Mouse (Mus musculus) 3T3-L1 (cell line): Measurements from ENCODE around the gene Wdr81.
A peak's percentile ranks its signal among the peaks of the same experiment; 100 is the strongest.

Experiments
- DNase-seq: peaks from one replicate; pipeline ENCODE4 v3.0.0-alpha.2; 2015; ENCODE audit warnings: low read depth, low spot score

Wdr81 gene

DNA sequence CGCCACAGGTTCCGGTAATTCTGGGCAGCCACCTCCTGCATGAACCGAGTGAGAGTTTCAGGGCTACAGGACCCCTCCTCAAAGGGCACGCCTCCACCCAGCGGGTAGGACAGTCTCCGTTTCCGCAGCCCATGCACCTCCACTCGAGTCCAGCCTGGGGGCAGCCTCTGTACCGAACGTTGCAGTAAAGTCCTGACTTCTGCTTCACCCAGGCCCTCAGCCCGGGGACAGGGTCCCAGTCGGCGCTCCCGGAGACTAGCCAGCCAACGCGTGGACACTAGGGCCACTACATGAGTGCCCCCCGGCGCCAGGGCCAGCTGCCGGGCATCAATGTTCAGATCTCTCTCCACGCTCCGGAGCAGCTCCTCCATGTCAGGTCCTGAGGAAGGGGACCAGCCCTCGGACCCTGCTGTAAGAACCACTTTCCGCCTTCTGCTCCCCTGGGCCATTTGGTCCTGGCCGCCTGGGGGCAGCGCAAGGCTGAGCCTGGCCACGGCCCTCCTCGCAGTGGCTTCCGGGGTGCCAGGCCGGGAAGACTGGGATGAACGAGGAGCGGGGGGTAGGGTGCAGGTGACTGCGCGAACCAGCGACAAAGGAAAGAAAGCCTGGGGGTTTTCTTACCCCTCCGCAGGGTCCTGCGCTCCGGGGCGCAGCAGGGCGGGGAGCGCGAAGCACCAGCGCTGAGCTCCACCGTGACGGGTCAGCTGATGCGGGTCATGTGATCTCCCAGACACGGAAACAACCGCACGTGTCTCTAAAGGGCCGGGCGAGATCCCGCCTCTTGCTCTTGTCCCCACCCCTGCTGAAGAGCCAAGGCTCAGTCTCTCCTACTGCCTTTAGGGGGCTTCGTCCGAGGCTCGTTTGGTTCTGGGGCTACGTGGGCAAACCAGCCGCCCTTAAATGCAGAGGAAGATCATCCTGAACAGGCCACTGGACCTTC, at the start of gene Wdr81:
Gene Wdr81 (minus strand): TSS at position 727 of the 940 bp plus-strand sequence.
- peak; percentile 90 for DNase-seq

DNA sequence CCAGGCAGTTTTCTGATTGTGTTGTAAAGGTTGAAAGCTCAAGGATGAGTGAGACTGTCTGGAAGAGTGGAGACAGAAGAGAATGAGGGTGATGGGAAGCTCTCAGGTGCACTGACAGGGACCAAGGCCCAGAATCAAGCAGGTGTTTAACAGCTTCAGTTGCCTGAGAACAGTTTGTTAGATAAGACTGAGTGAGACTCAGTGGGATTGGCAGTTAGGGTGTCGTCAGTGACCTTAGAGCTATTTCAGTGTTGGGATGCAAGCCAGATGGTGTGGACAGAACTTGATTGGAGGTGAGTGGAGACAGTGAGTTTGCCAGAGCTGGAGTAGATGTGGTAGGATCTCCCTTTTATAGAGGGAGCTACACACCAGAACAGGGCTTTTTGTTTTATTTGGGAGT, 43.6 kb upstream of the Wdr81 start:
- no peak for DNase-seq

DNA sequence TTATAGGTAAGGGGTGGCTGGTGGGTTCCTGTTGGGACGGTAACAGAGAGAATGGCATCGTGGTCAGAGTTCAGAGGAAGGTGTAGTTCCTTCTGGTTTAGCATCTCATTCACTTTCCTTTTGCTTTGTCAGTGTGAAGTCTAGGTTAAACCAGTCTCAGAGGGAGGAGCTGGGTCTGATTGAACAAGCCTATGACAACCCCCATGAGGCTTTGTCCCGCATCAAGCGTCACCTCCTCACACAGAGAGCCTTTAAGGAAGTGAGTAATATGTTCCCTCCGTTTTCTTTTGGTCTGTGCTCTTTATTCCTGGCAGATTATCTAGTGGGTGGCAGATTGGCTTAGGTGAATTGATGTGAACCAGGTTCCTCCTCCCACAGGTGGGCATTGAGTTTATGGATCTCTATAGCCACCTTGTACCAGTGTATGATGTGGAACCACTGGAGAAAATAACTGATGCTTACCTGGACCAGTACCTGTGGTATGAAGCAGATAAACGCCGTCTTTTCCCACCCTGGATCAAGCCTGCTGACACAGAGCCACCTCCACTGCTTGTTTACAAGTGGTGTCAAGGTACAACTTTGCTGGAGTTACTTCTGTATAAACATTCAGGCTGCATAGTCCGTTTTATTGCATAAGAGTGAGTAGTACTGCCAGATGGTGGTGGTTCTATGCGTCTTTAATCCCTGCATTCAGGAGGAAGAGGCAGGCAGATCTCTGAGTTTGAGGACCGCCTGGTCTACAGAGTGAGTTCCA, 40.0 kb upstream of the Wdr81 start:
- DNase-seq: no peak

GRCm38 (mm10) chr11:75487496-75487895, 33.0 kb upstream of the Wdr81 start:
- DNase-seq: peak; percentile 32

DNA sequence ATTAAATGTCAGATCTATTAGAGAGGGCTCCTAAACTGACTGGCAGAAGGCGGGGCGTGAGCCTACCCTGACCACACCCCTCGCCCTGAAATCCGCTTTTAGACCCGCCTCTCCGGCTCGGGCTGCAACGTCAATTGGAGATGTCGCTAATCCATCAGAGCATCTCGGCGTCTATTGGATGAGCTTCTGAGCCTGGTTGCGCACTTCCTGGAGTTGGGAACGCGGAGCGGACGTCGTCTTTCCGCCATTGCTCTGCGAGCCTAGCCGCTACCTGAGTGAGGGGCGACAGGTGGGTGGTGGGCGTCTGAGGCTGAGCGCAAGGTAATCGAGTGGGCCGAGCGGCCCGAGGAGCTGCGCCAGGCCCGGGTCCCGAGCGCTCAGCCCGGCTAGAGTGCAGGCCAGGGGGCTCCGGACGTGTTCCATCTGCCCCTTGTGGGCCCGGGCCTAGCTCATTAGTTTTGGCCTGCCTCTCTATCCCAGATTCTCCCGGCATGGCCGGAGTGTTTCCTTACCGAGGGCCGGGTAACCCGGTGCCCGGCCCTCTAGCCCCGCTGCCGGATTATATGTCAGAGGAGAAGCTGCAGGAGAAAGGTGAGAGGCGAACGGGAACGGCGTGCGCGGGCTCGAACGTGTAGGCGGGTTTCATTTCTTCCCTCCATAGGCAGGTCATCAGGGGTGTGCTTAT, 32.2 kb upstream of the Wdr81 start, which contains the start of gene Prpf8:
Gene Prpf8 (plus strand): TSS at position 216 of the 685 bp plus-strand sequence.
- DNase-seq: peak; percentile 97

DNA sequence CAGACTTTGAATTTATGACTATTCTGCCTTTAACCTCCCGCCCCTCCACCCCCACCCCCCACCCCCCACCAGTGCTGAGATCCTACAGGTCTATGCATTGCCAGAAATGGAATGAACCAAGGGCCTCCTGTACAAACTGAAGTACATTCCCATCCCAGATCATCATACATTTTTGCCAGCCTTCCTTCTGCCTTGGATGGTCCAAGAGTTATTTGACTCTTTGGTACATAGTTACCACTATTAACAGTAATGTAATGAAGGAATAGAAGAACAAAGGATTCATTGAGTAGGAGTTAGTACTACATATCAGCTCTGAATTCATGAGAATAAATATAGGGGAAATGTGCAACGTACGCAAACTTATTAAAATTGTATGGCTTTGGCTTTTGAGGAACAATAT, 31.7 kb upstream of the Wdr81 start:
- no peak for DNase-seq

DNA sequence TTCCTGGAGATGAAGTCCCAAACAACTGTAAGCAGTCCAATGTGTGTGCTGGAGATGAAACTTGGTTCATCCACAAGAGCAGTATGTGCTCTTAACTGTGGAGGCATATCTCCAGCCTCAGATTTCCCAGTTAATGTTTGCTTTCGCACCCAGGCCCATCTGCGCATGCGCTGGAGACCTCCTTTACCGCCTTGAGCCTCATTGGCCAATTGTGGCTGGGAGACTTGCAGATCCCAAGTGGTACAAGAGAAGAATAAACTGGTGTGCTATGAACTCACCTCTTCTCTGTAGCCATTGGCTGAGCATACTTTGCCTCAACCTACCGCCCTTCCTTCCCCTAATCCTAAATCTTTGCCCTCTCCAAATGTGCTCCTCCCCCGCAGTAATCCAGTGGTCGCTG, 18.9 kb upstream of the Wdr81 start:
- DNase-seq: no peak

GRCm38 (mm10) chr11:75472469-75473081, 18.1 kb upstream of the Wdr81 start:
- DNase-seq: no peak

DNA sequence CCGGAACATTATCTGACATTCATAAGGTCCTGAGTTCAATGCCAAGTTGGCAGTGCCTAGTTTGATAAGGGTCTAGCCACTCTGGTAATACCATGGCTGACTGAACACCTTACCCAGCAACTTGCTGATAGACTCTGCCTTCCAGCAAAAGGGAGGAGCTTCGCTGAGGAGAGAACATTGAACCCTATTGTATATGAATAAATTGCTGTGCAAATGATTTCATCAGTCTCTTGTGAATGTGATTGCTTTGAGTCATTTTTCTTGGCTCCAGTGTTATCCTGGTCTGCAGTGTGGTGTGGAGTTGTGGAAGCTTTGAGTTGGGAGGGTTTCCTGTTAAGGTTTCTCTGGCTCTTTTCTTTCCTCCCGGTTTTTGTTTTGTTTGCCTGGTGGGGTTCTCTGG, 16.2 kb upstream of the Wdr81 start:
- DNase-seq: peak; percentile 83

GRCm38 (mm10) chr11:75469261-75469660, 14.7 kb upstream of the Wdr81 start:
- no peak for DNase-seq

DNA sequence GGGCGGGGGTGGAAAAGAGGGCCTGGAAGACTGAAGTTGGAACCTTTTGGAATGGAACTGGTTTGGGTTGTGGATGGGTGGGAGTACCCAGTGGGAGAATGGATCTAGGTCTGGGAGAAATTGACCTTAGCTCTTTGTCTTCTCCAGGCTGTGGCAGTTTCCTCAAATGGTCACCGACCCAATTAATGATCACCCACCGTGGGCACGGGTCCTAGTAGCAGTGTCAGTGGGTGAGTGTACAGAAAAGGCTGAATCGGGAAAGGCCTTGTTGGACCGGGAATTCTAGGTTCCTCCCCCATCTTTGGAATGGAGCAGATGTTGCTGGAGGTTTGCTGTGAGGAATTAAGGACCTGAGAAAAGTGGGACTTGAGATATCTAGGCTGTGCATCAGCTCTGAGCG, 13.9 kb upstream of the Wdr81 start:
- no peak for DNase-seq

DNA sequence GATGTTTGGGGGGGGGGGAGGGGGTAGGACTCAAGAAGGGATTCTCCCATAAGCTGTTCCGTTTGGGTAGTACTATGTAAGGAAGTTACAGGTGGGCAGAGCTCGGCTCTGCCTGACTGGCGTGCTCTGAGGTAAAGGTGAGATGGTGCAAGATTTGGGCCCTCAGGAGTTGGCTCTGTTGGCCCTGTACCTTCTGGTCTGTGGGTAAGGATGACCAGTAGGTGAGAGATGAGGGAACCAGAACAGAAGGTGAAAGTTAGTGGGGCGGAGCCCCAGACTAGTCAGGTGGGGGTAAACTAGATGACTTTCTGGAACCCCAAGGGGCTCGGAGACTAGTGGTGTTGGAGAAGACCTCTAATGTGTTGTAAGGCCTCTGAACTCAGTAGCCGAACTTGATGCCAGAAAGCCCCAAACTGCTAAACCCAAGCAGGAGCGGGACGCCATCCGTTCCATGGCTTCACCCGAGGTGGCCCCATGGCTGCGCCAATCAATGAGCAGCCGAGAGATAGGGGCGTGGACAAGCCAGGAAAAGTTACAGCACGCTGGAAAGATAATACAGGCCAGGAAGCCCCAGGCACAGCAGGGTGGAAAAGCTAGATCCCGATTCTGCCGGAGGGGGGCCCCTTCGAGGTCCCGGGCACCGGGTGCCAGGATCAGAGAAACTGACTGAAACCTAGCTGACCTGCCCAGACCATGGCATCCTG, 13.1 kb upstream of the Wdr81 start:
- no peak for DNase-seq

DNA sequence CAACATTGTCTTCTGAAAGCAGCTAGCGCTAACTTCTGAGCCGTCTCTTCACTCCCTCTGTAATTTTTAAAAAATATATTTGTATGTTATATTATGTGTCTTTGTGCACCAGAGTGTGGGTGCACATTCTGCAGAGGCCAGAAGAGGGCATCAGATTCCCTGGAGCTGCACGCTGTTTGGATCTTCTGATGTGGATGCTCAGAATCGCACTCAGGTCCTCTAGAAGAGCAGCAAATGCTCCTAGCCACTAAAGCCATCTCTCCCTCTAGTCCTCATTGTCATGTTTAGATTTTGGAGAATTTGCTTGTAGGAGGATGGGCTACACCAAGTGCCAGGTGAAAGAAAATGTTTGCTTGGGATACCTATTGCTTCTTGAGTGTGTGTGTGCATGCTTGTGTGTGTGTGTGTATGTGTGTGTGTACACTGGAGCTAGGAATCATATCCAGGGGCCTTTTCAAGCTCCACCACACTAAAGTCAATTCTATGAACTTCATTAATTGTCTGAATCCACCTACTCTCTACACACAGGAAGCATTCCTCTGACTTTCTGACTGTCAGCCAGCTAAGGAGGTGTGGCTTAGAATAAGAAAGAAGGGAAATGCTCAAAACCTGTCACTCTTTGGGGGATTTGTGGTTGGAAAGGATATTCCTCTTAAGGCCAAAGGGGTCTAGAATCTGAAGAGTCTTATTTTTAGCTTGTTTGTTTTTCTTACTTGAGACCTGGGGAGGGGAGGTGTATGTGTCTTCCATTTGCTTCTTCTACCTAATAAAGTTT, 12.4 kb upstream of the Wdr81 start:
- DNase-seq: peak; percentile 56

DNA sequence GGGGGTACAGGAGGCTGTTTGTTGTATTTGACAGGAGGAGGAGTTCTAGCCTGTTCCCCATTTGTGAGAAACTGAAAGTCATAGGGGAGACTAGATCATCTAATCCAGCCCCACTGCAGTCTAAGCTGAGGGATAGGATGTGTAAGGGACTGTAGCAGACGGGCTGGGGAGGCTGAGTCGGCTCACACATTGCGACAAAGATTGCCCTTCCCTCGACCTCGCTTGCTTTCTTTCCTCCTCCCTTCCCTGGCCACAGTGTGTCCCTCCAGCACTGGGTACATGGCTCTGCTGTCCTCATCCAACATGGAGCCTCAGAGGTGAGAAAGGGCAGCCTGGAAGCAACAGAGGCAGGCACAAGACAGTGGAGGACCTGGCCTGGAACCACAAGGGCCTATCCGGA, 10.5 kb upstream of the Wdr81 start:
- no peak for DNase-seq

DNA sequence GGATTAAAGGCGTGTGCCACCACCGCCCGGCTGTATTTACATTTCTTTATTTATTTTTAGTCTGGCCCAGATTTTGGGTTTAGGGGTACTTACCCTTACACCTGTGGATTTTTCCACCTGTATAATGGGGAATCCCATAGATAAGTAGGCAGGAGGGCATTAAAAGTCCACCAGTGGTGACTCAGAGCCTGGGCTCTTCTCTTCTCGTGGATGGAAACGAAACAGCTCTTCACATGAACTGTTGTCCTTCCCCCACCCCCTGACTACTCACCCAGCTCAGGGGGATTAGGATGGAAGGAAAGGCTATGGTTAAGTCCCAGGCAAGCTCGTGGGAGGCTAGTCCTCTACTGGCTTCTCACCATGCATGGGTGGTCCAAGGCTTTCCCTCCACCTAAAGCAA, 9.9 kb upstream of the Wdr81 start:
- no peak for DNase-seq

GRCm38 (mm10) chr11:75463624-75464023, 9.1 kb upstream of the Wdr81 start:
- no peak for DNase-seq

DNA sequence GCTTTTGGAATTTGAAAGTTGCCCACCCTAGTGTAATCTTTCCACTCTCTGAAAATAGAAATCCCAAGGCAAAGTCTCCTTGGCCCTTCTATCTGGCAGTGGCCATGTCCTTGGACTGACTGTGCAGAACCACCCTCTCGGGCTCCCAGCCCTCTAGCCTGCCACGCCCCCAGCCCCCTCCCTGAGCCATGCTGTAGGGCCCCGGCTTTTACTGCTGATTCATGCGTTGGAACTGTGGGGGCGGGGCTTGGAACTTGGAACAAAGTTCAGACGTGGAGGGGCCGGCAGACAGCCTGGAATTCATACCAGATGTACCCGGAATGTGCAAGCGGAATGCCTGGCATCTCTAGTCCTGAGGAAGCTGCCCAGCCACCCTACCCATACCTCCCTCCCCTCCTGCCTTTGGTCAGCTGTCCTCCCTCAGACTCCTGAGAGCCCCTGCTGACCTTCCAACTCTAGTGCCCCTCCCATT, 8.4 kb upstream of the Wdr81 start:
- DNase-seq: peak; percentile 99

DNA sequence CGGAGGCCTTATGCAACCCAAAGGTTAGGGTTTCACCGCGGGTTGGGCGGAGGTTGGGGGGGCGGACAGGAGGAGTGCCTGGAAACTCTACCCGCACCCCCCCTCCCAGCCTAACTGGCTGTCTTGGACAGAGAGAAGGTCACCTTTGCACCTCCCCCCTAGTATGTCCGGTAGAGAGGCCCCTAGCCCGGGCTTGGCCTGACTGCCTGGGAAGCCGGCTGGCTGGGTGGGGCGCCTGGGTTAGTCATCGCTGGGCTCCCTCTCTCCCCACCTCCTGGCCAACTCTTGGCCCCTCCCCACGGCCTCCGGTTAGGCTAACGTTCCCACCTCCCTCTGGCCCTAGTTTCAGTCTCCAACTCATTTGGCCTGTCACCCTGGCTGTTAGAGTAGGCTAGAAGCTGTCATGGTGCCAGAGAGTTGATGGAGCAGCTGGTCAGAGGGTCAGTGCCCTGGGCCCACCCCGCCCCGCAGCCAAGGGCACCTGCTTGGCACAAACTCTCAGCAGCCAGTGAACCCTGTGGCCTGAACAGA, 7.8 kb upstream of the Wdr81 start:
- peak; percentile 95 for DNase-seq

DNA sequence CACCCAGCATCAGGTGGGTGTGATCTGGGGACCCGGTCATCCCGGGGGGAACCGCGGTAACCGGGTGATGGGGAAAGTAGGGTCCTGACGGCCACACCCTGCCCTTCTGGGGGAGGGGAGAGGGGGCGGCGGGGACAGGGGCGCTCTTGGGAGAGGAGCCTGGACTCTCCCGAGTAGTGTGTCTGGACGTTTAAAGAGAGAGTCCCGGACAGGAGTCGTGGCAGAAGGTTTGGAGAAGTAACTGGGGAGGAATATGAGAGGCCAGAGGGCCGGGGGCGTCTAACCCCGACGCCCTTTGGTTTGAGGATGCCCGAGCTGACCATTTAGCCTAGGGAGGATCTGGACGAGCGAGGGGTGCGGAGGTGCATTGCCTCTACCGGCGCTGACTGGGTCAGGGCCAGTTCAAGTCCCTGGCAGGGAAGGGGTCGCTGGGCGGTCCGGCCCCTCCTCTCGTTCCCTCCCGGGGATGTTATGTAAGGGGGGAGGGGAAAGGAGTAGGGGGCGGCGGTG, 7.3 kb upstream of the Wdr81 start:
- DNase-seq: no peak
